In the genomic region with DNA sequence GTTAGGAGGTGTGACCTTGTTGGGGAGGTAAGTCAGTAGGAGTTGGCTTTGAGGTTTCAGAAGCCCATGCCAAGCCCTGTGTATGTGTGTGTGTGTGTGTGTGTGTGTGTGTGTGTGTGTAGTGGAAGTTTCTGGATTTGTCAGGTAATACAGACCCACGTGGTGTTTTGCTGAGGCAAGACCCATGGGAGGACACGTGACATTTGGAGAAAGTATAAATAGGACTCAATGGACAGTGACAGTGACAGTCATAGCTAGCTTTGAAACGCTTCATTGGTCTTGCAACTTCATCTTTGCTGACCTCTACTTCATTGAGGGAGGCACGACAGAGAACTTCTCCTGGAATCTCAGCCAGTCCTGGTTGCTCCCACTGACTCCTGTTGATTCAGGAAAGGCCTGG, we compare ENCODE assay signal across 27 mouse cellular contexts.
"Had no signal": no experiment of that assay in that cellular context is flagged by ENCODE, and none has a peak within 500 bp of the region (broad histone marks: within the 10 kb centered on the region; RNA-seq: fewer than 3 reads in every experiment).

No protein-coding gene starts in this region.

- H3K27me3 ChIP-seq: embryonic facial prominence, embryonic 12.5 days; forebrain, embryonic 12.5 days; forebrain, embryonic 13.5 days; forebrain, embryonic 15.5 days had no signal

- H3K4me2 ChIP-seq: embryonic facial prominence, embryonic 12.5 days; embryonic facial prominence, embryonic 13.5 days; embryonic facial prominence, embryonic 15.5 days; forebrain, embryonic 12.5 days; forebrain, embryonic 13.5 days; forebrain, embryonic 15.5 days had no signal

- H3K36me3 ChIP-seq: embryonic facial prominence, embryonic 10.5 days; embryonic facial prominence, embryonic 12.5 days; embryonic facial prominence, embryonic 13.5 days; embryonic facial prominence, embryonic 15.5 days; forebrain, embryonic 10.5 days; forebrain, embryonic 12.5 days; forebrain, embryonic 15.5 days had no signal

- ATAC-seq: forebrain, embryonic 13.5 days; forebrain, embryonic 14.5 days; forebrain, embryonic 15.5 days; forebrain, embryonic 16.5 days; forebrain, postnatal 0 days had no signal

- H3K27ac ChIP-seq: embryonic facial prominence, embryonic 10.5 days; embryonic facial prominence, embryonic 12.5 days; embryonic facial prominence, embryonic 13.5 days; embryonic facial prominence, embryonic 15.5 days; forebrain, embryonic 10.5 days; forebrain, embryonic 12.5 days; forebrain, embryonic 13.5 days; forebrain, embryonic 15.5 days; gastrocnemius, adult 2 months; heart, adult 2 months had no signal

- H3K4me3 ChIP-seq: embryonic facial prominence, embryonic 10.5 days; embryonic facial prominence, embryonic 12.5 days; embryonic facial prominence, embryonic 13.5 days; embryonic facial prominence, embryonic 15.5 days; erythroblast, embryonic 14.5 days; forebrain, embryonic 10.5 days; forebrain, embryonic 12.5 days; forebrain, embryonic 13.5 days; forebrain, embryonic 15.5 days; gastrocnemius, adult 2 months; heart, adult 2 months had no signal

- DNase-seq: cerebellum, adult 8-10 months; cerebellum, adult 9-10 months; cerebellum, adult 9-11 months; cerebellum, postnatal 10 days; cerebellum, postnatal 14 days; cerebellum, postnatal 25 days; cerebellum, postnatal 36 days; embryo, embryonic 11 days; forebrain, postnatal 0 days; gastrocnemius, adult 2 months; gastrocnemius, postnatal 10 days; gastrocnemius, postnatal 14 days; gastrocnemius, postnatal 25 days; gastrocnemius, postnatal 36 days; heart, adult 18-20 months; heart, adult 2 months had no signal

- H3K4me1 ChIP-seq: embryonic facial prominence, embryonic 10.5 days; embryonic facial prominence, embryonic 12.5 days; embryonic facial prominence, embryonic 13.5 days; embryonic facial prominence, embryonic 15.5 days; forebrain, embryonic 10.5 days; forebrain, embryonic 12.5 days; forebrain, embryonic 13.5 days; forebrain, embryonic 15.5 days had no signal

- H3K9me3 ChIP-seq: embryonic facial prominence, embryonic 10.5 days; embryonic facial prominence, embryonic 12.5 days; embryonic facial prominence, embryonic 13.5 days; embryonic facial prominence, embryonic 15.5 days; forebrain, embryonic 10.5 days; forebrain, embryonic 12.5 days; forebrain, embryonic 13.5 days; forebrain, embryonic 15.5 days had no signal

- H3K9ac ChIP-seq: embryonic facial prominence, embryonic 12.5 days; embryonic facial prominence, embryonic 13.5 days; embryonic facial prominence, embryonic 15.5 days; forebrain, embryonic 12.5 days; forebrain, embryonic 13.5 days; forebrain, embryonic 15.5 days; forebrain, postnatal 0 days had no signal
